Mouse (Mus musculus): ENCODE data around the gene Csn3. TPM values are rescaled to one million over a fixed set of nuclear protein-coding genes. Genes with fewer than 3 reads are reported as not detected.

Gene Csn3
- total and polyA plus RNA-seq, 2 experiments = not detected

DNA sequence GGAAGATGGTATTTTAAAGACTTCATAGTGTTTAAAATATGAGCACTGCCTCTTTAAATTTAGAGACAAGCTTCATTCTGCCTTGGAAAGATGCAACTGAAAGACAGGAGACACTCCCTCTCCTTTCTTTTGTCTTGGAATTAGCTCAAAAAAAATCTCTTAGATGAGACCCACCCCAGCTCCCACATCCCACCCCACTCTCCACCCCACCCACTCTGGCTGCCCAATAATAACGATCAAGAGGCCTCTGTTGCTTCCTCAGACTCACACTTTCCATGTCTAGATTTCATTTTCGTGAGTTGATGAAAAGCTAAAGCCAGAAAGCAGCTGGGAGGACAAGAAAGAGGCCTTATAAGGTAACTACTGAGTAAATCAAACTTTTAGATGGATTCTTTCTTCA is 43.8 kb downstream of the Csn3 start, which contains the start of the genes 2310003L06Rik and Gm28434:
TSS of gene 2310003L06Rik (plus strand) at position 259 of the 400 bp plus-strand sequence.
TSS of gene Gm28434 (plus strand) at position 317 of the 400 bp plus-strand sequence.
- DNase-seq (ENCODE audit: extremely low read depth, low read depth, low spot score) = no peak
- H3K9ac ChIP-seq (ENCODE audit: low read depth, low read length) = no peak within 1 kb of the TSS

GRCm38 (mm10) chr5:87979139-87979538 is 53.8 kb downstream of the Csn3 start, which contains the start of gene Cabs1:
TSS of gene Cabs1 (plus strand) at chr5:87979439.
- H3K4me1 ChIP-seq (ENCODE audit: control insufficient read depth, insufficient read depth, low read length) = no peaks in the 10 kb centered on the region
- no peaks in the 10 kb centered on the region for H3K79me2 ChIP-seq (ENCODE audit: control insufficient read depth, insufficient read depth, low read length)
- DNase-seq (ENCODE audit: extremely low read depth, low read depth, low spot score) = no peak
- no peak within 1 kb of the TSS for H3K27ac ChIP-seq (replicated peaks; ENCODE audit: insufficient read depth, low read depth, low read length)
- no peak within 1 kb of the TSS for H3K4me3 ChIP-seq (ENCODE audit: insufficient read depth, low read depth, low read length)
- no peaks in the 10 kb centered on the region for H3K36me3 ChIP-seq (ENCODE audit: control insufficient read depth, insufficient read depth, low read length)
- 66% methylated on average over 3 of the region's 3 CpGs for WGBS
- no peak within 1 kb of the TSS for H3K9ac ChIP-seq (ENCODE audit: low read depth, low read length)
- TF ChIP-seq POLR2A (IDR thresholded peaks at IDR 0.05; ENCODE audit: extremely low read depth, insufficient read depth, low read length) (no peak), CTCF (IDR thresholded peaks at IDR 0.05; ENCODE audit: low read depth, low read length) (no peak)
- no peaks in the 10 kb centered on the region for H3K27me3 ChIP-seq (ENCODE audit: control insufficient read depth, insufficient read depth, low read length)

More for the DNA sequence above, 43.8 kb downstream of the Csn3 start, which contains the start of the genes 2310003L06Rik and Gm28434:
- Histone ChIP-seq H3K4me1 (ENCODE audit: control insufficient read depth, insufficient read depth, low read length) (no peaks in the 10 kb centered on the region), H3K36me3 (ENCODE audit: control insufficient read depth, insufficient read depth, low read length) (no peaks in the 10 kb centered on the region), H3K79me2 (ENCODE audit: control insufficient read depth, insufficient read depth, low read length) (no peaks in the 10 kb centered on the region), H3K4me3 (ENCODE audit: insufficient read depth, low read depth, low read length) (no peak within 1 kb of the TSS), H3K27ac (replicated peaks; ENCODE audit: insufficient read depth, low read depth, low read length) (no peak within 1 kb of the TSS), H3K27me3 (ENCODE audit: control insufficient read depth, insufficient read depth, low read length) (no peaks in the 10 kb centered on the region)
- no peak for TF ChIP-seq POLR2A (IDR thresholded peaks at IDR 0.05; ENCODE audit: extremely low read depth, insufficient read depth, low read length)
- TF ChIP-seq CTCF (IDR thresholded peaks at IDR 0.05; ENCODE audit: low read depth, low read length) = no peak
- WGBS = 45% methylated on average over 2 of the region's 2 CpGs

Other genes with a start within 250 kb of the Csn3 start
- gene Csn2, start 225.9 kb upstream of the Csn3 start, total RNA-seq (2014; rRNA removed) = not detected in 2 replicates
- 0.14 TPM in 1 of 2 replicates, not detected in the other for gene Csn2, start 225.9 kb upstream of the Csn3 start, polyA plus RNA-seq (2012; rRNA removed)
- gene Csn1s2a, start 151.0 kb upstream of the Csn3 start, total RNA-seq (2014; rRNA removed) = not detected in 2 replicates
- not detected in 2 replicates for gene Csn1s2a, start 151.0 kb upstream of the Csn3 start, polyA plus RNA-seq (2012; rRNA removed)
- not detected in 2 replicates for gene Csn1s2b, start 117.5 kb upstream of the Csn3 start, total RNA-seq (2014; rRNA removed)
- gene Csn1s2b, start 117.5 kb upstream of the Csn3 start, polyA plus RNA-seq (2012; rRNA removed) = not detected in 2 replicates
- gene Prr27, start 99.9 kb upstream of the Csn3 start, total RNA-seq (2014; rRNA removed) = not detected in 2 replicates
- gene Prr27, start 99.9 kb upstream of the Csn3 start, polyA plus RNA-seq (2012; rRNA removed) = not detected in 2 replicates
- not detected in 2 replicates for gene Odam, start 40.5 kb upstream of the Csn3 start, total RNA-seq (2014; rRNA removed)
- not detected in 2 replicates for gene Odam, start 40.5 kb upstream of the Csn3 start, polyA plus RNA-seq (2012; rRNA removed)
- gene 2310003L06Rik, start 43.9 kb downstream of the Csn3 start, total RNA-seq (2014; rRNA removed) = not detected in 2 replicates
- gene 2310003L06Rik, start 43.9 kb downstream of the Csn3 start, polyA plus RNA-seq (2012; rRNA removed) = not detected in 2 replicates
- gene Gm28434, start 43.9 kb downstream of the Csn3 start, total RNA-seq (2014; rRNA removed) = not detected in 2 replicates
- not detected in 2 replicates for gene Gm28434, start 43.9 kb downstream of the Csn3 start, polyA plus RNA-seq (2012; rRNA removed)
- gene Cabs1, start 53.9 kb downstream of the Csn3 start, total RNA-seq (2014; rRNA removed) = not detected in 2 replicates
- not detected in 2 replicates for gene Cabs1, start 53.9 kb downstream of the Csn3 start, polyA plus RNA-seq (2012; rRNA removed)
- not detected in 2 replicates for gene Smr3a, start 77.0 kb downstream of the Csn3 start, total RNA-seq (2014; rRNA removed)
- gene Smr3a, start 77.0 kb downstream of the Csn3 start, polyA plus RNA-seq (2012; rRNA removed) = not detected in 2 replicates
- gene Smr2, start 161.0 kb downstream of the Csn3 start, total RNA-seq (2014; rRNA removed) = not detected in 2 replicates
- gene Smr2, start 161.0 kb downstream of the Csn3 start, polyA plus RNA-seq (2012; rRNA removed) = not detected in 2 replicates
- not detected in 2 replicates for gene Gm11116, start 186.0 kb downstream of the Csn3 start, total RNA-seq (2014; rRNA removed)
- gene Gm11116, start 186.0 kb downstream of the Csn3 start, polyA plus RNA-seq (2012; rRNA removed) = not detected in 2 replicates
- not detected in 2 replicates for gene Gm11115, start 228.5 kb downstream of the Csn3 start, total RNA-seq (2014; rRNA removed)
- gene Gm11115, start 228.5 kb downstream of the Csn3 start, polyA plus RNA-seq (2012; rRNA removed) = not detected in 2 replicates